Mouse (Mus musculus) heart, adult 2 months (tissue): ENCODE results near the gene Slc2a8. TPM values are rescaled to one million over a fixed set of nuclear protein-coding genes. Genes with fewer than 3 reads are reported as not detected.
A peak's percentile ranks its signal among the peaks of the same experiment; 100 is the strongest.

Experiments used
- DNase-seq, 2 experiments: peaks; one replicate each; pipeline ENCODE4 v3.0.0; 2021
- H3K27ac ChIP-seq: fragments of 200-600 bp; 2 replicates; pipeline ENCODE4 v1.8.1; 2022
- H3K27me3 ChIP-seq: fragments of 200-500 bp; 2 replicates; pipeline ENCODE4 v1.6.1; 2012; ENCODE audit warnings: mild to moderate bottlenecking, low read length, inconsistent platforms, mixed read lengths; ENCODE audit not compliant: control insufficient read depth, insufficient read depth
- H3K36me3 ChIP-seq: fragments of 200-500 bp; 2 replicates; pipeline ENCODE4 v1.6.1; 2012; ENCODE audit warnings: low read length, inconsistent platforms; ENCODE audit not compliant: control insufficient read depth, insufficient read depth
- H3K4me1 ChIP-seq: fragments of 200-500 bp; 2 replicates; pipeline ENCODE4 v1.6.1; 2011; ENCODE audit warnings: low read length; ENCODE audit not compliant: control insufficient read depth, insufficient read depth
- H3K4me3 ChIP-seq: fragments of 200-600 bp; 2 replicates; pipeline ENCODE4 v1.8.1; 2022
- H3K79me2 ChIP-seq: fragments of 200-500 bp; replicated peaks from 2 replicates; pipeline ENCODE4 v1.6.1; 2012; ENCODE audit warnings: mild to moderate bottlenecking, inconsistent platforms, low read length, moderate library complexity, mixed read lengths; ENCODE audit not compliant: control insufficient read depth, insufficient read depth
- H3K9ac ChIP-seq: fragments of 200-500 bp; 2 replicates; pipeline ENCODE4 v1.6.1; 2012; ENCODE audit warnings: low read depth, mild to moderate bottlenecking, control low read depth, inconsistent platforms, low read length, mixed read lengths
- CTCF ChIP-seq: fragments of 200-600 bp; IDR thresholded peaks from 2 replicates; pipeline ENCODE4 v1.8.1; 2022; ENCODE audit warnings: antibody characterized with exemption, mild to moderate bottlenecking, moderate library complexity
- EP300 ChIP-seq: fragments of 200-500 bp; IDR thresholded peaks from 2 replicates; pipeline ENCODE4 v1.6.1; 2011; ENCODE audit warnings: low read depth, low read length, control low read depth; ENCODE audit not compliant: insufficient read depth
- POLR2A ChIP-seq: fragments of 200-500 bp; IDR thresholded peaks from 2 replicates; pipeline ENCODE4 v1.6.1; 2011; ENCODE audit warnings: mild to moderate bottlenecking, low read depth, low read length, control low read depth; ENCODE audit not compliant: insufficient read depth
- WGBS: fragments of 180-500 bp; shearing (Covaris S2); methylation state at CpG from one replicate; pipeline ENCODE4 v1.1.7; 2018; 5-methylcytosine and 5-hydroxymethylcytosine counted together
- intact Hi-C: fragments of 180-260 bp; cut with DNase I; formaldehyde crosslinking; loops from one replicate; pipeline ENCODE4 v1.15.1; 2025
- polyA plus RNA-seq: library from polyadenylated mRNA; depleted of rRNA; stranded (reverse); fragments of >200 nt; gene quantifications from 2 replicates; pipeline ENCODE4 v1.2.3, GENCODE M21; 2012
- total RNA-seq, 2 experiments: library from RNA; stranded (reverse); gene quantifications; 2 replicates each; pipeline ENCODE4 v1.2.3; 2021

Gene Slc2a8
- total and polyA plus RNA-seq, 3 experiments = 12.8 to 35.7 (median 16.6) TPM

DNA sequence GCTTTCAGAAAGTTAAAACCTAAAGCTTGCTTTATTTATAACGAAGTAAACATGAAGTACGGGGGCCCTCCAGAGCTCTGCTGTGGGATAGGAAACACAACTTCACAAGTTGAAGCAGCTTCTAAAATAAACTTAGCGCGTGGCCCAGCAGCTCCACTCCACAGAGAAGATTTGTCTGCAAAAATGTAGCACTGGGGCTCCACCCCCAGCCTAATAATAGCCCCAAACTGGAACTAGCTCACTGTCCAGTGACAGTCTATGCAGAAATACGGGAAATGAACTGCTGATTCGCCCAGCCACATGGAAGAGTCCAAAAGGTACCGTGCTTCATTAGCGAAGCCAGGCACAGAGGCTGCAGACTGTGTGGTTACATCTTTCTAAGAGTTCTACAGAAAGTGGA lies 12.6 kb downstream of the Slc2a8 start:
- intact Hi-C loops = loop anchor here (2.0 kb wide), 1 partner anchor 13 kb away; the partner anchor contains the start of gene Slc2a8
- Histone ChIP-seq H3K36me3 (no peaks in the 10 kb centered on the region), H3K79me2 (no peaks in the 10 kb centered on the region), H3K4me1 (peaks cover 17% of the 10 kb centered on the region), H3K4me3 (peak overlapping the region; percentile 24; the same call in 1 of the 2 replicates), H3K27ac (peak overlapping the region; percentile 100), H3K27me3 (no peaks in the 10 kb centered on the region), H3K9ac (peak overlapping the region; percentile 51)
- 44% methylated on average over 8 of the region's 8 CpGs for WGBS
- TF ChIP-seq POLR2A (peak; percentile 35; the same call in 1 of the 2 replicates), EP300 (no peak), CTCF (no peak)
- peak; percentile 47 to 72 for DNase-seq

GRCm38 (mm10) chr2:32968024-32968614 lies 13.8 kb downstream of the Slc2a8 start:
- H3K9ac ChIP-seq = peak overlapping the region; percentile 91
- H3K27me3 ChIP-seq = no peaks in the 10 kb centered on the region
- TF ChIP-seq CTCF (no peak), POLR2A (no peak), EP300 (no peak)
- peak overlapping the region; percentile 100 for H3K27ac ChIP-seq
- intact Hi-C loops = loop anchor here (2.0 kb wide), 1 partner anchor 15 kb away; the partner anchor contains the start of gene Slc2a8
- no peaks in the 10 kb centered on the region for H3K79me2 ChIP-seq
- H3K4me1 ChIP-seq = peaks cover 17% of the 10 kb centered on the region
- DNase-seq = no peak
- H3K36me3 ChIP-seq = no peaks in the 10 kb centered on the region
- WGBS = 62% methylated on average over 9 of the region's 9 CpGs
- peak overlapping the region; percentile 70; the same call in 1 of the 2 replicates for H3K4me3 ChIP-seq

DNA sequence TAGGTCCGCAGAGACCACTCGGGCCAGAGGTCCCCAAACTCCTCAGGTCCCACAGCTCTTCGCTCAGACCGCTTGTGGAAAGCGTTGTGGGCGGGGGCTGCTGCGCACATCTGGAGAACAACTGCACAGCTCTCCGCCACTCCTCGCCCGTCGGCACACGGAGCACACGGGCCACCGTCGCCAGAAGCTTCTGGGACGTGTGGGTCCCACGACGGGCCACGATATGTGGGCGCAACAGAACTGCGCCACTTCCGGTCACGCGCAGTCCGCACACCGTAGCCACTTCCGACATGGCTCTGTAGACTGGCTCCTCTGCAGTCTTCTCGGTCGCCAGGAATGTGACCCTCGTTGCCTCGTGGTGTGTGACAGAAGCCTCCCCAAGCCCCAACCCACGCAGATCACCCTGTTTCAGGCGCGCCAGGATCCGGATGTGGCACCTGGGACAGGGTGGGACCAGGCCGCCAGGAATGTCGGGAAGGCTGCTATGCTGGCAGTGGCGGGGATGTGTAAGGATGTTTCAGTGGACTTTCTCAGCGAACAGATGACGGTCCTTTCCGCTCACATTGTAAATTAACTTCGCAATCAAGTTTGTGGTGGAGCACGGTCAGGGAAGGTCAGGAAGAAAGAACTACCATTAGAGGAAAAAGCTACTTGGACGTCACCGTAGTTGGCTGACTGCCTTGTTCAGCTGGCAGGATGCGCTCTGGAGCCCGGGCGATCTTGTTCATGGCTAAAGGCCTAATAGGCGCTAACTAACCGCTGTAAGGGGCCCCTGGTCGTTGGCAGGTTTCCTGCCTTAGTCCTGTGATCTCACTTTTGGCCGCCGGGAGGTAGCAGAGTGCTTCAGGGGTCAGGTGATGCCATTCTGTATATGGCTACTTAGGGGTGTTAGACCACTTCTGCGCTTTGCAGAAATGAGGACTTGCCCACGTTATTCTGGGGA lies 14.9 kb downstream of the Slc2a8 start:
- WGBS = under 1% methylated on average over 55 of the region's 55 CpGs
- DNase-seq = peak; percentile 91 to 93
- Histone ChIP-seq H3K79me2 (no peaks in the 10 kb centered on the region), H3K36me3 (no peaks in the 10 kb centered on the region), H3K27ac (peak overlapping the region; percentile 100), H3K27me3 (no peaks in the 10 kb centered on the region), H3K4me3 (peak overlapping the region; percentile 70), H3K9ac (peak overlapping the region; percentile 91), H3K4me1 (peaks cover 19% of the 10 kb centered on the region)
- intact Hi-C loops = no loop called here
- TF ChIP-seq POLR2A = peak; percentile 98
- peak; percentile 72 for TF ChIP-seq CTCF
- peak; percentile 57; the same call in 1 of the 2 replicates for TF ChIP-seq EP300

- peak overlapping the region; percentile 100 for H3K27ac ChIP-seq
- no peaks in the 10 kb centered on the region for H3K79me2 ChIP-seq
- H3K9ac ChIP-seq = peak overlapping the region; percentile 91
- no peak for DNase-seq
- intact Hi-C loops = no loop called here
- TF ChIP-seq CTCF = no peak
- no peak for TF ChIP-seq POLR2A
- no peak for TF ChIP-seq EP300
- no peaks in the 10 kb centered on the region for H3K36me3 ChIP-seq
- WGBS = 6% methylated on average over 13 of the region's 13 CpGs
- peaks cover 19% of the 10 kb centered on the region for H3K4me1 ChIP-seq
- H3K4me3 ChIP-seq = peak overlapping the region; percentile 70
- no peaks in the 10 kb centered on the region for H3K27me3 ChIP-seq
Measured at GRCm38 (mm10) chr2:32966184-32966688, 15.6 kb downstream of the Slc2a8 start.

DNA sequence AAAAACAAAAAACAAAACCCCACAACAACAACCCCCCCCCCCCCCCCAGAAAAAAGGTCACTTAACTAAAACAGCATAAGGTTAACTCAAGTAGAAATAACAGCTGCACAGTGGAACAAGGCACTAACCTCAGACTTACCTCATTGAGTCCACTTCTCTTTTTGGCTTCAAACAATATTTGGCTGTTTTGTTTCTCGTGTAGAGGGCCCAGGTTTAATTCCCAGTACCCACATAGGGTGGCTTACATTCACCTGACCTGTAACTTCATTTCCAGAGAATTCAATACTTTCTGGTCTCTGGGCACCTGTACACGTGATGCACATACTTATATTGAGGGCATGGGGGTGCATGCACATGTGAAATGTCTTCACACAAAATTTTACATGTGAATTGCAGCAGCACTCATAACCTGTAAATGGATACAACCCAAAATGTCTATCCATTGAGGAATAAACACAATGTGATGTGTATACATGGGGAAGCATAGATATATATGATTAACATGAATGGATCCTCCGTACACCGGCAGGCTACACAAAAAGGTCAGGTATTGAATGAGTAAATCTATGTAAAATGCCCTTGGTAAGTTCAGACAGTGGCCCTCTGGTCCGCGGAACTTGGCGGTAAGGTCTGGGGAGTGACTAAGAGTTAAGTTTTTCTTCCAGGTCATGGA lies 16.2 kb downstream of the Slc2a8 start:
- intact Hi-C loops = no loop called here
- Histone ChIP-seq H3K27me3 (no peaks in the 10 kb centered on the region), H3K27ac (no peak overlapping the region; the same call in 1 of the 2 replicates), H3K36me3 (no peaks in the 10 kb centered on the region), H3K4me3 (no peak overlapping the region), H3K4me1 (peaks cover 21% of the 10 kb centered on the region), H3K9ac (no peak overlapping the region), H3K79me2 (no peaks in the 10 kb centered on the region)
- 29% methylated on average over 7 of the region's 7 CpGs for WGBS
- no peak for DNase-seq
- TF ChIP-seq POLR2A = 0 out of 2 replicates have a peak, but pooled peaks have one; percentile 4
- no peak for TF ChIP-seq EP300
